Mouse (Mus musculus) hindbrain, embryonic 10.5 days (tissue): ENCODE results near the gene Zfp385a. TPM values are rescaled to one million over a fixed set of nuclear protein-coding genes. Genes with fewer than 3 reads are reported as not detected.
A peak's percentile ranks its signal among the peaks of the same experiment; 100 is the strongest.

Source experiments
- DNase-seq: peaks from one replicate; pipeline ENCODE4 v3.0.0-alpha.2; 2017; ENCODE audit warnings: low spot score
- H3K27ac ChIP-seq: fragments of 300-500 bp; sonication (generic); 2 replicates; pipeline ENCODE4 v1.5.1; 2016; ENCODE audit warnings: mild to moderate bottlenecking, moderate library complexity
- H3K27me3 ChIP-seq: fragments of 300-500 bp; sonication (generic); 2 replicates; pipeline ENCODE4 v1.6.1; 2016; ENCODE audit warnings: mild to moderate bottlenecking; ENCODE audit not compliant: poor library complexity, insufficient read depth, severe bottlenecking
- H3K36me3 ChIP-seq: fragments of 300-500 bp; sonication (generic); 2 replicates; pipeline ENCODE4 v1.6.1; 2016; ENCODE audit warnings: mild to moderate bottlenecking, moderate library complexity
- H3K4me1 ChIP-seq: fragments of 300-500 bp; sonication (generic); replicated peaks from 2 replicates; pipeline ENCODE4 v1.6.1; 2016; ENCODE audit warnings: mild to moderate bottlenecking
- H3K4me3 ChIP-seq: fragments of 300-500 bp; sonication (generic); 2 replicates; pipeline ENCODE4 v1.5.1; 2016; ENCODE audit warnings: mild to moderate bottlenecking, moderate library complexity
- H3K9me3 ChIP-seq: fragments of 300-500 bp; sonication (generic); 2 replicates; pipeline ENCODE4 v1.6.1; 2016; ENCODE audit warnings: mild to moderate bottlenecking, moderate library complexity
- WGBS: fragments of 180-500 bp; shearing (Covaris S2); methylation state at CpG from one replicate; pipeline ENCODE4 v1.1.7; 2016; 5-methylcytosine and 5-hydroxymethylcytosine counted together
- polyA plus RNA-seq: library from polyadenylated mRNA; unstranded; fragments of >200 nt; fragmentation: Nextera tagmentation; extraction: Ambion mirVana; gene quantifications from 2 replicates; pipeline ENCODE4 v1.2.1, GENCODE M21; 2016

The Zfp385a gene
- polyA plus RNA-seq, 1 experiment from 2014 or later, result 26.3 TPM

GRCm38 (mm10) chr15:103308876-103309580, 30.9 kb downstream of the Zfp385a start:
- peak overlapping the region; percentile 30; the same call in 1 of the 2 replicates for H3K27ac ChIP-seq
- 64% methylated on average over 26 of the region's 26 CpGs for WGBS
- peak overlapping the region; percentile 23; the same call in 1 of the 2 replicates for H3K4me3 ChIP-seq
- H3K36me3 ChIP-seq, result peaks cover under 1% of the 10 kb centered on the region; the same call in 1 of the 2 replicates
- peaks cover 56% of the 10 kb centered on the region for H3K4me1 ChIP-seq
- DNase-seq, result no peak
- no peaks in the 10 kb centered on the region for H3K9me3 ChIP-seq
- H3K27me3 ChIP-seq, result peaks cover 30% of the 10 kb centered on the region

- Histone ChIP-seq H3K27me3 (peaks cover 30% of the 10 kb centered on the region), H3K9me3 (no peaks in the 10 kb centered on the region), H3K4me1 (peaks cover 56% of the 10 kb centered on the region), H3K27ac (peak overlapping the region; percentile 30), H3K36me3 (no peaks in the 10 kb centered on the region), H3K4me3 (peak overlapping the region; percentile 23; the same call in 1 of the 2 replicates)
- WGBS, result 43% methylated on average over 28 of the region's 28 CpGs
- no peak for DNase-seq
Observed at GRCm38 (mm10) chr15:103308056-103308875, 31.6 kb downstream of the Zfp385a start.

GRCm38 (mm10) chr15:103307125-103307524, 32.8 kb downstream of the Zfp385a start:
- WGBS, result 1% methylated on average over 7 of the region's 7 CpGs
- H3K36me3 ChIP-seq, result no peaks in the 10 kb centered on the region
- peaks cover 61% of the 10 kb centered on the region for H3K4me1 ChIP-seq
- H3K9me3 ChIP-seq, result no peaks in the 10 kb centered on the region
- H3K4me3 ChIP-seq, result no peak overlapping the region
- H3K27me3 ChIP-seq, result peaks cover 30% of the 10 kb centered on the region
- peak overlapping the region; percentile 97 for H3K27ac ChIP-seq
- peak; percentile 93 for DNase-seq

GRCm38 (mm10) chr15:103305792-103306645, 33.9 kb downstream of the Zfp385a start:
- H3K4me3 ChIP-seq, result peak overlapping the region; percentile 57
- 36% methylated on average over 8 of the region's 8 CpGs for WGBS
- no peaks in the 10 kb centered on the region for H3K36me3 ChIP-seq
- no peak for DNase-seq
- H3K27me3 ChIP-seq, result peaks cover 30% of the 10 kb centered on the region
- H3K4me1 ChIP-seq, result peaks cover 72% of the 10 kb centered on the region
- H3K27ac ChIP-seq, result peak overlapping the region; percentile 97
- H3K9me3 ChIP-seq, result no peaks in the 10 kb centered on the region

GRCm38 (mm10) chr15:103305070-103305678, 34.7 kb downstream of the Zfp385a start:
- no peaks in the 10 kb centered on the region for H3K9me3 ChIP-seq
- under 1% methylated on average over 71 of the region's 71 CpGs for WGBS
- H3K27ac ChIP-seq, result peak overlapping the region; percentile 97
- H3K27me3 ChIP-seq, result peaks cover 28% of the 10 kb centered on the region
- H3K36me3 ChIP-seq, result no peaks in the 10 kb centered on the region
- peak overlapping the region; percentile 57 for H3K4me3 ChIP-seq
- H3K4me1 ChIP-seq, result peaks cover 81% of the 10 kb centered on the region
- peak; percentile 99 for DNase-seq

GRCm38 (mm10) chr15:103304616-103304969, 35.3 kb downstream of the Zfp385a start:
- under 1% methylated on average over 9 of the region's 9 CpGs for WGBS
- peaks cover 87% of the 10 kb centered on the region for H3K4me1 ChIP-seq
- no peak for DNase-seq
- no peaks in the 10 kb centered on the region for H3K9me3 ChIP-seq
- peaks cover 22% of the 10 kb centered on the region for H3K27me3 ChIP-seq
- H3K27ac ChIP-seq, result peak overlapping the region; percentile 97
- H3K4me3 ChIP-seq, result peak overlapping the region; percentile 57
- no peaks in the 10 kb centered on the region for H3K36me3 ChIP-seq

- peaks cover 4% of the 10 kb centered on the region for H3K36me3 ChIP-seq
- 8% methylated on average over 8 of the region's 8 CpGs for WGBS
- peak overlapping the region; percentile 57 for H3K4me3 ChIP-seq
- H3K4me1 ChIP-seq, result peaks cover 90% of the 10 kb centered on the region
- peaks cover 17% of the 10 kb centered on the region for H3K27me3 ChIP-seq
- H3K27ac ChIP-seq, result peak overlapping the region; percentile 97
- DNase-seq, result peak; percentile 46
- H3K9me3 ChIP-seq, result no peaks in the 10 kb centered on the region
Observed at GRCm38 (mm10) chr15:103303916-103304615, 35.8 kb downstream of the Zfp385a start.

- H3K4me1 ChIP-seq, result peaks cover 97% of the 10 kb centered on the region
- no peaks in the 10 kb centered on the region for H3K9me3 ChIP-seq
- H3K36me3 ChIP-seq, result peaks cover 19% of the 10 kb centered on the region
- peak overlapping the region; percentile 13; the same call in 1 of the 2 replicates for H3K4me3 ChIP-seq
- 38% methylated on average over 6 of the region's 6 CpGs for WGBS
- peak; percentile 56 for DNase-seq
- peak overlapping the region; percentile 97 for H3K27ac ChIP-seq
- 0 out of 2 replicates have a peak, but pooled peaks cover 1% of the 10 kb centered on the region for H3K27me3 ChIP-seq
Observed at GRCm38 (mm10) chr15:103302341-103303021, 37.4 kb downstream of the Zfp385a start.

- Histone ChIP-seq H3K27me3 (no peaks in the 10 kb centered on the region), H3K9me3 (no peaks in the 10 kb centered on the region), H3K4me3 (peak overlapping the region; percentile 36; the same call in 1 of the 2 replicates), H3K27ac (peak overlapping the region; percentile 97), H3K36me3 (peaks cover 27% of the 10 kb centered on the region), H3K4me1 (peaks cover 97% of the 10 kb centered on the region)
- peak; percentile 37 for DNase-seq
- WGBS, result 26% methylated on average over 5 of the region's 5 CpGs
Observed at GRCm38 (mm10) chr15:103301547-103302340, 38.1 kb downstream of the Zfp385a start.

GRCm38 (mm10) chr15:103301046-103301445, 38.8 kb downstream of the Zfp385a start:
- Histone ChIP-seq H3K4me3 (peak overlapping the region; percentile 36), H3K27me3 (no peaks in the 10 kb centered on the region), H3K36me3 (peaks cover 34% of the 10 kb centered on the region), H3K9me3 (no peaks in the 10 kb centered on the region), H3K27ac (peak overlapping the region; percentile 97), H3K4me1 (peaks cover 99% of the 10 kb centered on the region)
- peak; percentile 57 for DNase-seq
- WGBS, result 28% methylated on average over 2 of the region's 2 CpGs
